Mouse (Mus musculus) heart, postnatal 0 days (tissue): ENCODE measurements around the gene Cyp1a2. TPM values are rescaled to one million over a fixed set of nuclear protein-coding genes. Genes with fewer than 3 reads are reported as not detected.

ENCODE experiments used
- ATAC-seq: fragments of 200-750 bp; cut with Nextera tagmentation; 2 replicates; pipeline ENCODE4 v1.8.0; 2017; ENCODE audit warnings: low read depth, moderate number of reproducible peaks, moderate library complexity; ENCODE audit not compliant: insufficient read depth
- DNase-seq: peaks from one replicate; pipeline ENCODE4 v3.0.0-alpha.2; 2016; ENCODE audit warnings: low spot score
- H3K27ac ChIP-seq: fragments of 300-500 bp; sonication (generic); 2 replicates; pipeline ENCODE4 v1.5.1; 2014; ENCODE audit warnings: low read depth, mild to moderate bottlenecking
- H3K27me3 ChIP-seq: fragments of 300-500 bp; sonication (generic); 2 replicates; pipeline ENCODE4 v1.6.1; 2014; ENCODE audit warnings: low read length, mixed read lengths; ENCODE audit not compliant: control insufficient read depth, insufficient read depth
- H3K36me3 ChIP-seq: fragments of 300-500 bp; sonication (generic); replicated peaks from 2 replicates; pipeline ENCODE4 v1.6.1; 2014; ENCODE audit warnings: low read length, mixed read lengths; ENCODE audit not compliant: control insufficient read depth, insufficient read depth
- H3K4me1 ChIP-seq: fragments of 300-500 bp; sonication (generic); 2 replicates; pipeline ENCODE4 v1.6.1; 2014; ENCODE audit warnings: antibody characterized with exemption; ENCODE audit not compliant: control insufficient read depth, insufficient read depth
- H3K4me2 ChIP-seq: fragments of 300-500 bp; sonication (generic); 2 replicates; pipeline ENCODE4 v1.6.1; 2014; ENCODE audit warnings: low read depth, mild to moderate bottlenecking, low read length, moderate library complexity
- H3K4me3 ChIP-seq: fragments of 300-500 bp; sonication (generic); 2 replicates; pipeline ENCODE4 v1.5.1; 2014; ENCODE audit warnings: low read depth, low read length
- H3K9ac ChIP-seq: fragments of 300-500 bp; sonication (generic); replicated peaks from 2 replicates; pipeline ENCODE4 v1.6.1; 2014; ENCODE audit warnings: low read depth, low read length, mixed read lengths
- H3K9me3 ChIP-seq: fragments of 300-500 bp; sonication (generic); replicated peaks from 2 replicates; pipeline ENCODE4 v1.6.1; 2016; ENCODE audit warnings: low read length; ENCODE audit not compliant: control insufficient read depth
- CTCF ChIP-seq: IDR thresholded peaks from 2 replicates; pipeline ENCODE4 v1.5.1; 2016; ENCODE audit warnings: antibody characterized with exemption, control low read depth, low read depth
- EP300 ChIP-seq: IDR thresholded peaks from 2 replicates; pipeline ENCODE4 v1.6.1; 2016; ENCODE audit warnings: antibody characterized with exemption, low read depth
- WGBS: fragments of 180-500 bp; shearing (Covaris S2); extraction: QIAGEN DNeasy Blood & Tissue Kit; methylation state at CpG from one replicate; pipeline ENCODE4 v1.1.7; 2014; 5-methylcytosine and 5-hydroxymethylcytosine counted together
- polyA plus RNA-seq: library from polyadenylated mRNA; unstranded; fragments of >200 nt; fragmentation: Nextera tagmentation; extraction: Ambion mirVana; gene quantifications from 2 replicates; pipeline ENCODE4 v1.2.1, GENCODE M21; 2015
- total RNA-seq: library from RNA; depleted of rRNA; stranded (reverse); fragments of >200 nt; gene quantifications from 2 replicates; pipeline ENCODE4 v1.2.3, GENCODE M21; 2014; ENCODE audit warnings: low replicate concordance

The Cyp1a2 gene
- total and polyA plus RNA-seq, 2 experiments from 2014 or later = not detected

DNA sequence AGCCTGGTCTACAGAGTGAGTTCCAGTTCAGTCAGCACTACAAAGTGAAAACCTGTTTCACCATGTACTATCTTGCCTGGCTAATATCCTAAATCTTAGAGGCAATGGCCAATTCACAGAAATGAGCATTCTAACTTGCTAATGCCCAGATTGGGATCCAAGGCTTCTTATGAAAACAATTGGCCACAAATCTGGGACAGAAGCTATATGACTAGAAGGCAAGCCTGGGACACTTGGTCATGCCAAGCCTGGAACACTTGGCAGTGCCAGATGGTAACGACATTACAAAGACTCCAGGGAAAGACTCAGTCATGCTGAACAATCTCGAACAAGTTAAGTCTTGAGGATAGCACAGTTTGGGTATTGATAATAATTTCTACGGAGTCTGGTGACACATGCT lies 23.0 kb upstream of the Cyp1a2 start:
- H3K27me3 ChIP-seq = no peaks in the 10 kb centered on the region
- WGBS = 88% methylated on average over 3 of the region's 3 CpGs
- H3K27ac ChIP-seq = no peak overlapping the region
- TF ChIP-seq CTCF (no peak), EP300 (no peak)
- no peak overlapping the region for H3K9ac ChIP-seq
- H3K9me3 ChIP-seq = peaks cover 4% of the 10 kb centered on the region; the same call in 1 of the 2 replicates
- peaks cover 4% of the 10 kb centered on the region for H3K4me1 ChIP-seq
- no peak overlapping the region for H3K4me2 ChIP-seq
- H3K4me3 ChIP-seq = no peak overlapping the region
- no peak for ATAC-seq
- DNase-seq = no peak
- no peaks in the 10 kb centered on the region for H3K36me3 ChIP-seq

DNA sequence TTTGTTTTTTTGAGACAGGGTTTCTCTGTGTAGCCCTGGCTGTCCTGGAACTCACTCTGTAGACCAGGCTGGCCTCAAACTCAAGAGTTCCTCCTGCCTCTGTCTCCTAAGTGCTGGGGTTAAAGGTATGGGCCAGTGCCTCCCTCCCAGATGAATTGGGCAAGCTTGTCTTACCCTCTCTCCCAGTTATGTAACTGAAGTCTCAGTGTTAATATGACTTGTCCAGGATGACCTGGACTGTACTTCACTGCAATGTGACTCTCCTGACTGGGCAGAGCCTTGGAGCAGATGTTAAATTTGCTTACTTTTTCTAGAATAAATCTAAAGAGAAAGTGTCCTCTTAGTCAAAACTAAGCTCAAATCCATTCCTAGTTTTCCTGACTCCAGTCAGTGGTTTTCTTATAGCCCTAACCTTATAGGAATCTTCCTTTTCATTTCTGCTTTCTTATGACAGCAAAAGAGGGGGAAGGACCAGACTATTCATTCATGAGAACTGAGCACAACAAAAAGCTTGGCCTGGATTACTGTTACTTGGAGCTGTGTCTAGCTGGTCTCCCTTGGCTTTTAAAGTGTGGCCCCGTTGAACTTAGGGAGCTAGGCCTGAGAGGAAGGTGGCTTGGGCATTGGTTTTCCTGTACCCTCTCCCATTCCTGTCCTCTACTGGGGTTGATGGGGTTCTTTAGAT lies 15.1 kb upstream of the Cyp1a2 start:
- Histone ChIP-seq H3K36me3 (no peaks in the 10 kb centered on the region), H3K4me2 (no peak overlapping the region), H3K27me3 (peaks cover 22% of the 10 kb centered on the region), H3K9ac (no peak overlapping the region), H3K4me3 (no peak overlapping the region), H3K9me3 (no peaks in the 10 kb centered on the region), H3K4me1 (0 out of 2 replicates have a peak, but pooled peaks cover 14% of the 10 kb centered on the region), H3K27ac (no peak overlapping the region)
- ATAC-seq (no peak), DNase-seq (no peak)
- 58% methylated on average over 1 of the region's 1 CpGs for WGBS
- TF ChIP-seq CTCF (no peak), EP300 (no peak)

DNA sequence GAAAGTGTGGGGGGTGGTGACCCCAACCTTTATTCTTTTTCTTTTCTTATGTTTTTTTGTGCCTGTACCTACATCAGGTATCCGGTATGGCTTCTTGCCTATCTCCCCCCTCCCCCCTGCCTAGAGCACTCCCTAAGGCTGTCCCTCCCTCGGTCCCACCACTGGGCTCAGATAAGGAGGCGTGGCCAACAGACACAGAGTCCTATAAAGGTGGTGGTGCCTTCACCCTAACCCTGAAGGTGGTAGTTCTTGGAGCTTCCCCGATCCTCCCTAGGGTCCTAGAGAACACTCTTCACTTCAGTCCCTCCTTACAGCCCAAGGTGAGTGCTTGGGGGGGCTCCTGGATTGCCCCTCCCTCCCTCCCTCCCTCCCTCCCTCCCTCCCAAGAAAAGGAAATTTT lies 13.9 kb upstream of the Cyp1a2 start:
- DNase-seq (no peak), ATAC-seq (no peak)
- Histone ChIP-seq H3K9me3 (no peaks in the 10 kb centered on the region), H3K4me1 (0 out of 2 replicates have a peak, but pooled peaks cover 14% of the 10 kb centered on the region), H3K4me2 (no peak overlapping the region), H3K27ac (no peak overlapping the region), H3K9ac (no peak overlapping the region), H3K27me3 (peaks cover 22% of the 10 kb centered on the region), H3K36me3 (no peaks in the 10 kb centered on the region), H3K4me3 (no peak overlapping the region)
- no peak for TF ChIP-seq CTCF
- TF ChIP-seq EP300 = no peak
- WGBS = 22% methylated on average over 4 of the region's 4 CpGs

DNA sequence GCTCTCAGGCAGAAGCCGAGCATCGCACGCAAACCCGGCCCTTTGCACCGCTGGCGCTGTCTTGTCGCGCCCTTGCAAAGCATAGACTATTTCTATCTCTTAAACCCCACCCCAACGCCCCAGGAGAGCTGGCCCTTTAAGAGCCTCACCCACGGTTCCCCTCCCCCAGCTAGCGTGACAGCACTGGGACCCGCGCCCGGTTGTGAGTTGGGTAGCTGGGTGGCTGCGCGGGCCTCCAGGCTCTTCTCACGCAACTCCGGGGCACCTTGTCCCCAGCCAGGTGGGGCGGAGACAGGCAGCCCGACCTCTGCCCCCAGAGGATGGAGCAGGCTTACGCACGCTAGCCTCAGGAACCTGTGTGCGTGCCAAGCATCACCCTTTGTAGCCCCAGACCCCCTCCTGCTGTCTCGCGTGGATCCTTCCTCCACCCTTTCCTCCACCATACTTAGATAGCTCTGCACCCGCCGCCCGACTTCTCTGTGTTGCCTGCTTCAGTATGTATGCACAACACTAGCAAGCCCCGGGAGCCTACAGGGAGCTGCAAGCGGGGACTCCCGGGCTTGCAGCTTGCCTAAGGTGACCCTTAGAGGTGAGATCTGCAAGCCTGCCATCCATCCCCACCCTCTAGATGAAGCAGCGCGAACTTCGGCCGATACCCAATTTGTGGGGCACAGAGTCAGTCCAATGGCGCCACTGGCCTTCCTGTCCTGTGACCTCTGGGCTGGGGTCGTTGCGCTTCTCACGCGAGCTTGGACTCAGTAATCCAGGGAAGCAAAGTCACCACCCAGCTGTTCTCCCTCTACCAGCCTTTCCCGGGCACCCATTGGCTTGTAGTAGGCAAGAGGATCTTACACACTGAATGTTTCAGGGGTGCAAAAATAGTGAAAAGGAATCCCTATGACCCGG lies 13.1 kb upstream of the Cyp1a2 start:
- Histone ChIP-seq H3K4me3 (peak overlapping the region; percentile 50), H3K27ac (no peak overlapping the region), H3K4me2 (peak overlapping the region; percentile 75), H3K36me3 (no peaks in the 10 kb centered on the region), H3K9me3 (no peaks in the 10 kb centered on the region), H3K4me1 (0 out of 2 replicates have a peak, but pooled peaks cover 14% of the 10 kb centered on the region), H3K27me3 (peaks cover 22% of the 10 kb centered on the region), H3K9ac (peak overlapping the region; percentile 20; the same call in 1 of the 2 replicates)
- no peak for TF ChIP-seq CTCF
- TF ChIP-seq EP300 = no peak
- peak; percentile 11 for ATAC-seq
- no peak for DNase-seq
- 2% methylated on average over 42 of the region's 42 CpGs for WGBS

DNA sequence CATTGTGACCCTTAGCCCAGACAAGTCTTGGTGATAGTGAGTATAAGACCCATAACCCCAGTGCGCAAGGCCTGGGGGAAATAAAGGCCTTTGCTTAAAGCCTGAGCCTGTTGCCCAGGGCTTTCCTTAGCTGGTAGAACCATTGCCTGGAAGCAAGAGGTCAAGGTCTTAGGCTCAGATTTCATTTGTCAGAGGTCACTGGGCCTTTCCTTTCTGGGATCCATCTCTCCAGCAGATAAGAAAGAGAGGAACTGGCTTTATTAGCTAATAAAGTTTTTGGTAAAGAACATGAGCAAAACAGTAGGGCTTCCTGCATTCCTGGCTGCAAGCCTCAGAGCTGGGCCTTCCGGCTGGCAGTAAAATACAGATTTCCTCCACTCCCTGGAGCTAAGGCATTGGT lies 10.6 kb upstream of the Cyp1a2 start:
- 75% methylated on average over 2 of the region's 2 CpGs for WGBS
- 0 out of 2 replicates have a peak, but pooled peaks cover 14% of the 10 kb centered on the region for H3K4me1 ChIP-seq
- no peak for TF ChIP-seq EP300
- TF ChIP-seq CTCF = no peak
- H3K9me3 ChIP-seq = no peaks in the 10 kb centered on the region
- H3K4me3 ChIP-seq = no peak overlapping the region
- no peak for ATAC-seq
- H3K27me3 ChIP-seq = peaks cover 22% of the 10 kb centered on the region
- H3K9ac ChIP-seq = no peak overlapping the region
- H3K27ac ChIP-seq = no peak overlapping the region
- no peaks in the 10 kb centered on the region for H3K36me3 ChIP-seq
- no peak for DNase-seq
- no peak overlapping the region for H3K4me2 ChIP-seq
